Mouse (Mus musculus): ENCODE data around the gene Mef2b.

DNA sequence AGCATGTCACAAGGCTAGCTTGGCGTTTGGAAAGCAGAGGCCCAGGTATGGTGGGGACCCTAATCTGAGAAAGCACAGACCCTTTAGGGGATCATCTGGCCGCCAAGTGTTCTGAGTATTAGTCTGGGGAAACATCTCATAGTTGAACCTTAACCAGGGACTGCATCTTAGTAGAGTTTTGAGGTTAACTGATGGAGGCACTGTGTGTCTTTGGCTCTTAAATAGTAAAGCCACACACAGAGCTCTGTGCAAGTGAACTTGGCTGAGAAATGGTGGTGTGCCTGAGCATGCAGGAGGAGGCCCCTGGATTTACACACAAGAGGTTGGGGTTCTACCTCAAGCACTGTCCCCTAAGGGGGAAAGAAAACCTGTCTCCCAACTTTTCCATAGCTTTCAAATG, 38.7 kb downstream of the Mef2b start:
- TF ChIP-seq CTCF (conservative IDR thresholded peaks at IDR 0.05; ENCODE audit: insufficient read depth, insufficient read length, low read depth, low read length) (no peak), POLR2A (IDR thresholded peaks at IDR 0.05; ENCODE audit: low read depth, low read length) (no peak)
